Mouse (Mus musculus) lung, postnatal 14 days (tissue): Measurements from ENCODE around the gene Ano1.

Experiments used
- DNase-seq: peaks from one replicate; pipeline ENCODE4 v3.0.0; 2021

The Ano1 gene

DNA sequence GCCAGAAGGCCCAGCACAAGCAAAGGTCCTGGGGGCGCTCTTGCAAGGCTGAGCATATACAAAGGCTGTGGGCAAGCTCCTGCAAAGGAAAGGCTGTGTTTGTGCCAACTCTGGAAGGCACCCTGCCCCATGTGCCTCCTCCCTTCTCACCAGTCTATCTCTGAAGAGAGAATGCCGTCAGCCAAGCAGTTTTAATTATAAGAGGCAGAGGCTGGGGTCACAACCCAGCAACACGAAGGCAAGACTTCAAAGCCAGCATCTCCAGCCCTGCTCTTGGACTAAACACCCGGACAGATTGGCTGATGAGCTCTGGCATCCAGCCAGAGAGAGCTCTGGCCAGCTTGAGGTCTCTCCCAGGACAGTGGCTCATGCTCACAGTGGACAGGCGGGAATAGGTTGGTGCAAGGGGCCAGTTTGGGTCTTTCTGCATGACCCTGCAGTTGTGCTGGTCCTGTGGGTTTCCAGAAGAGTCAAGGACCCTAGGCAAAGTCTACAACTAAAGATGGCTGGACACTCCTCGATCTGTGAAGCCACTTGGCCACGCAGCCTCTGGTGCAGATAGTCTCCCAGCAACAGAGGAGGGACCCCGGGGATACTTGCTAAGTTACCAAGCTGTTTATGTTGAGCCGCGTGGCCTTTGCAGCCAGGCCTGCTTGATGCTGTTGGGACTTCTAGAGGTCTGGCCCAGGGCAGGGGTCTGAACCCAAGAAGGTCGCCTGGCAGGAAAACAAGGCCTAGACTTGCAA is 12.9 kb upstream of the Ano1 start:
- peak; percentile 45 for DNase-seq

DNA sequence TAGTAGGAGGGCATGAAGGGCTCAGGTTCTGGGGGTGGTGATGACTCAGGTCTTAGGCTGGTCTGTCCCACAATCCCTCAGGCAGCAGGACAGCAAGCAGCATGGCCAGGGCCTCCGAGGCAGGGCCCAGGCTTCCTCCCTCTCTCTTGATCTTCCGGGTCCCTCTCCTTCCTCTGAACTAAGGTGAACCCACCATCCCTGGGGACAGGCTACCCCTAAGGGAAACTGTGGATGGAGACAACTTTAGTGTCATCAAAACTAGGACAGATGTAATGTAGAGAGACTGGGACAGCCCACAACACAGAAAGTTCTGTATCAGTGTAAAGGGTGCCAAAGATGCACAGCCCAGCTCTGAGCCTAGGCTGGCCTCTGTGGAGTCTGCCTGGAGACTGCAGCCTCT is 12.2 kb upstream of the Ano1 start:
- no peak for DNase-seq

DNA sequence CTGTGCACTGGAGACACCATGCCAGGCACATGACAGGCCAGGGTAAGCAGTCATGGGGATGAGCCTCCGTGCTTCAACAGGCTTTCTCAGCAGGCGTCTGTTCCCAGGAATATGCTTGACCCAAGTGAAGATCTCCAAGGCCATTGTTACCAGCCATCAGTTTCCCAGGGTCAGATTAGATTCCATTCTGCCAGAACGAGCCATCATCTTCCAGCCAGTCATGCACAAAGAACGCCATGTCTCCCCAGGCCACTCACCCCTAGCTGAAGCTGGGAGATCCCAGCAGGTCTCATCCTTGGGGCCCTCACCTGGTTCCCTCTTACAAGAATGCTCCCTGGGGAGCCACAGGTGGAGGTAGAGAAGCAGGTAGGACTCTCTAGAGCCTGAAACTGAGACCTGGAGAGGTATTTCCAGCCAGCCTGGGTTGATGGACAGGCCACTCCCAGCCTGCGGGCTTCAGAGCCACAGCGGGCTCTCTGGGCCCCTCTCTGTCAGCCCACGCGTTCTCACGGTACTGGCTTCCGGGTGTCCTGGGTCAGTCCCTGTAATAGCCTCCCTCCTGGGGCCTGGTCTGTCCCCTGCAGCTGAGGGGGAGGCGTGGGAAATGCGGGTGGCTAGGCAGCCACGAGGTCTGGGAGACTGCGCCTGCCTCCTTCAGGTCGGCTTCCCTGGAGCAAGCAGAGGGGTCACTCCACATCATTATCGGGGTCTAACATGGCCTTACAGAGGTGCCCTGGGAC is 10.9 kb upstream of the Ano1 start:
- DNase-seq, result no peak

DNA sequence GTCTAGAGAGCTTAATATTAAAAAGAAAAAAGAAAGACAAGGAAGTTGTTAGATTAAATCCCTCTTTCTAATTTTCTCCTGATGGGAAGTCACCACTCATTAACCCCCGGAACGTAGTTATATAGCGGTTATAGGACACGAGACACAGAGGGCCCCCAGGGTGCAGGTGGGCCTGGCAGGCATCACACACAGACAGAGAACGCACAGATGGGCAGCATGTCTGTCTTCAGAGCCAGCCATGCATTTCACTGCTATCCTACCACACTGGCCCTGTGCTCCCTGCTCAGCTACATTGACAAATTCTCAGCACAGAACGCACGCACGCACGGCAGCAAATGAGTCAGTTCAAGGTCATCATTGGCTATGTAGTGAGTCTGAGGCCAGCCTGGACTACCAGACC is 8.5 kb upstream of the Ano1 start:
- no peak for DNase-seq

DNA sequence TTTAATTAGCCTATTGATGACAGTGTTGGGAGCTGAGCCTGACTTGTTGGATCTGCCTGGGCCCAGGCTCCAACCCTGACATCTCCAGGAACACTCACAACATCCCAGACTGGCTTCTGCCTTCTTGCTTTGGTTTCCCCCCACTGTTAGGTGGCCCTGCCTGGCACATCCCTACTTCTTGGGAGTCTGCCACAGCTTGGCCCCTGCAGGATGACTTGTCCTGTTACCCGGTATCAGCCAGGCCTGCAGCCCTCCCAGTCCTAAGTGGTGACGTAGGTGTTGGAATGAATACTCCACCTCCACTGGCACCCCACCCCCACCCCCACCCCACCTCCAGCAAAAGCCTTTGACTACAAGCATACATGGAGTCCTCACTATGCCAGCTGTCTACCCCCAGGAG is 7.7 kb upstream of the Ano1 start:
- DNase-seq, result no peak

DNA sequence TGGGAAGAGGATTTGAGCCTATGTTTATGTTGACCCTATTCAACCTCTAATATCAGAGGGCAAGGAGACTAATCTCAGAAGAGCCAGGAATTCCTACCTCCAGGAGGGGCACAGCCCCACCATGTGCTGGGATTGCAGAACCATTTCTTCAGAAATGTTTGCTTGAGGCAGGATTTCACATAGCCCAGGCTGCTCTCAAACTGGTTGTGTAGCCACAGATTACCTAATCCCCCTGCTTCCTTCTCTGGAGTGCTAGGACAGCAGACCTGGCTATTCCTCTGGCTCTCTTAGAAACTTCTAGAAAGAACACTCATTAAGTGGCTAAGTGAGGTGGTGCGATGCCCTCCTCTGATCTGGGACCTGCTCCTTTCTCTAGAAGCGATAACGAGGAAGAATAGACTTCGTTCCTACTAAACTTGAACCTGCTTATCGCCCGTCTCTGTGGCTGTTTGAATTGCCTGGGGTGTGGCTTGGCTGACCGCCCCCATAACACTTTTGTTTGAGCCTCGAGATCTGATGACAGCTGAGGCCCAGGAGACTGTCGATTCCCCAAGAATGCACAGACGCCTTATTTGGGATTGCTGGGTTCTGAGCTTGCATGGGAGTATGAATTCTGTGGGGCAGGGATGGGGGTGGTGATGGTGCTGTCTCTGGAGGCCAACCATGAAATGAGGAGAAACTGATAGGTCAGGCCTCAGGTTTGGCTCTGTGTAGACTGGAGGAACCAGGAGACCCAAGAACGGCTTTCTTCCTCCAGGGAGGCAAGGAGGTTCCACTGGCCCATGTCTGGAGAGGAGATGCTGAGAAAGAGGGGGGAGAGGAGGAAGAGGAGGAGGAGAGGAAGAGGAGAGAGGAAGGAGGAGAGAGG is 4.0 kb upstream of the Ano1 start:
- no peak for DNase-seq

DNA sequence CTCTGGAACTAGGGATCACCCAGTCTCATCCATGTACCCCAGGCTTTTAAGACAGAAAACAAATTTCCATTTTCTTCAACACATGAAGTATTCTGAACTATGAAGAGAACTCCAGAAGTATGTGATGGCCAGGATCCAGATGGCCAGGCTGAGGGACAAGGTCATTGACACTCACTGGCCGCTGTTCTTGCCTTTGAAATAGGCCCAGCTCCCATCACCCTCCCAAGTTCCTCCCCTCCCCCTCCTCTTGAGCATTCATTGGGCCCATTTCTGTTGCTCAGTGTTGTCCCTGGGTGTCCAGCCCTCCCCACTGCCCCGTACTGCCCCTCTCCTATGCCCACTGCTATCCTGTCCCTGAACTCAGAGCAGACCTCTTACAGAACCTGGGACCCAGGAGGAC is 2.9 kb upstream of the Ano1 start:
- DNase-seq, result peak; percentile 54

DNA sequence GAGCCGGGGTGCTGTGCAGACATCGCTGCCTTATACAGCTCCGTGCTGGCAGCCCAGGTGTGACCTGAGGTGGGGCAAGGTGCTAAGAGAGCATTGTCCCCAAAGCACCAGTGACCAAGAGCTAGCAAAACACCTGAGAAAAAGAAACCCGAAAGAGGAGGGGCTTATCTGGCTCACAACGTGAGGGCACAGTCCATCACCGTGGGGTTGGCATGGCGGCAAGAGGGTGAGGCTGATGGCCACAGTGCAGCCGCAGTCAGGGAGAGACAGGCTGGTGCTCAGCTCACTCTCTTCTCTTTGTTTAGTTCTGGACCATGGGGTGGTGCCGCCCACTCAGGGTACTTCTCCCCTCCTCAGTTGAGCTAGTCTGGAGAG is 1.9 kb upstream of the Ano1 start:
- no peak for DNase-seq

DNA sequence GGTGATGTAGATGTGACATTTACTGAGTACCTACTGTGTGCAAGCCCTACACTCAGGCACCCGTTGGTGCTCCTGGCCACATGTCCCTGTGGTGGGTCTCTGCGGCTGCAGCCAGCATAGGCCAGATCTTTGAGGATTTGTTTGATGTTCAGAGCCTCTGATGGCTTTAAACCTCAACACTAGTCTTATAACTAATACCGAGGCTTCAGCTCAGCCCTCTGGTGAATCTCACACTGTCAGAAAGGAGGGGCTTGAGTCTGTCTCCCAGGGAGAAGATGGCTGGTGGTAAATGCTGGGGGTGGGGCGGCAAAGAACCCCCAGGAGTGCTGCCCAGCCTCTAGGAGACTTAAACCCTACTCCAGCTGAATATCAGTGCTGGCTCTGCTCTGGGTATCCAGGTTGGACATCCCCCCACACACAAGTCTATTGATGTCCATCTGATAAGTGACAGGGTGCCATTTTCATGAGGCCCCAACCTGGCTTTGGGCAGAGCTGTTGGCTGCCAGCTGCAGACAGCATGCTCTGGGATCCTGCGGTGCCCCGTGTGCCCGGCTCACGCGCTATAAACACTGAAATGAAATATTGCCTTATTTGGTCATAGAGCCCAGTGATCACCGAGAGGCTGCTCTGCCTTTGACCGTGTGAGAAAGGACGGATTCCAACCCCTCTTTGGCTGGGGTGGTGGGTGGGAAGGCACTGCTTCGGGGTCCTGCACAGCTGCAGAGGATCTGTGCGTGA is 1.3 kb upstream of the Ano1 start:
- no peak for DNase-seq

DNA sequence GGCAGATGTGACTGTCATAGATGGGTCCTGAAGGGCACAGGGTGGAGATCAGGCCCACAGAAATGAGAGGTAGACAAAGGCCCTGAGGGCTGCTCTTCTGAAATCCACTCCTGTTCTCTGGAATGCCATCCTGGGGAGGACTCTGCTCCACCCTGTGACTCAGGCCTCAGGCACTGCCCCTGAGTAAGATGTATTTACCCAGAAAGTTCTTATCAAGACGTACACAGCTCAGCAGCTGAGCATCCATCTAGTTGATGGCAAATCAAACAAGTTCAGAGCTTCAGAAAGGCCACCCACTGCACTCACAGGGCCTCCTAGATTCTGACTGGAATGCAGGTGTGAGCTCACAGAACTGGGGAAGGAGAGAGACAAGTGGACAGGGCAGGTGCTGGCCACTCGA is 4.0 kb downstream of the Ano1 start:
- no peak for DNase-seq

DNA sequence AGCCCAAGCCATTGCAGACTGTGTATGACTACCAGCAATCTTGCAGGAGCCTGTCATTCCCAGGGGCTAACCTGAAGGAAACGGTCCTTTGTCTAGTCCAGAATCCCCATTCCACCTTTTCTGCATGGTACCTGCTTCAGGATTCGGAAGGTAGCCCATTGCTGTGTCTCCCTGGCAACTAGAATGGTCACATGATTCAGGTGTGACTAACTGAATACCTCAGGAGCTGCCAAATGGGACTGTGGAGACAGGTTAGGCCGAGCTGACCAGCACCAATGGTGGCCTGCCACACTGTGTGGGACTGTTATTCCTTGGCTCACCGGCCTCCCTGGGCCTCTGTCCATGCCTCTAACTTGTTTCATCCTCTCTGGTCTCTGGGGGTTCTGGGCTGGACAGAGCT is 5.3 kb downstream of the Ano1 start:
- no peak for DNase-seq

DNA sequence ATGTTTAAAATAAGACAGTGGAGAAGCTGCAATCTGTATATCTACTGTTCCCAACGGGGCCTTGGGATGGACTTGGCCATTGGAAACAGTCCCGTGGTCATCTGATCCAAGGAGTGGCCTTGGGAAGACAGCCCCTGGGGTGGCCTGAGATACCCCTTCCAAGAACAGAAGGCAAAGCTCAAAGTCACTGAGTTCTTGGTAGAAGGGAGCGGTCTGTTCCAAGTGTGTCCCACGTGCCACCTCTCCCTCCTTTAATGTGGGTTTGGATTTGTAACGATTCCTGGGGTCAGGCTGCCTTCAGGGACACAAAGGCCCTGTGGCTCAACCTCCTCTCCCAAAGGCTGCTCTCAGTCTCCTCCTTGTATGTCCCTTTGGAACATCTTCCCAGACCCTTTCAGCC is 7.9 kb downstream of the Ano1 start:
- no peak for DNase-seq

DNA sequence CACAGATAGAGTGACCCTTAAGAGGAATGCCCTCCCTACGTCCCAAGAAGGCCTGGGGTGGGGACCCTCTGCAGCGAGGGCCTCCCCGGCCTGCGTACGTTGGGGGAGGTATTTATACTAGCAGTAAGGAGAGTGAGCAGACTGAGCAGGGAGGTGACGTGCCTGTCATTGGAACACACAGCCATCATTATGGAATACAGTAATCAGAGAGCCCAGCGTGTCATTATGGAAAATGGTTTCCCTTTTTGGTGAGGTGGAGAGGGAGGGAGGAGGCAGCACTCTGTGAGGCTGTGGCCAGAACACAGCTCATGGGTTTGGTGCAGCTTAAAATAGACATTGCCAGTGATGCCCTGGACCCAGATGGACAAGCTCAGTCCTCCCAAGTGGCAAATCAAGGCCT is 11.1 kb downstream of the Ano1 start:
- no peak for DNase-seq

DNA sequence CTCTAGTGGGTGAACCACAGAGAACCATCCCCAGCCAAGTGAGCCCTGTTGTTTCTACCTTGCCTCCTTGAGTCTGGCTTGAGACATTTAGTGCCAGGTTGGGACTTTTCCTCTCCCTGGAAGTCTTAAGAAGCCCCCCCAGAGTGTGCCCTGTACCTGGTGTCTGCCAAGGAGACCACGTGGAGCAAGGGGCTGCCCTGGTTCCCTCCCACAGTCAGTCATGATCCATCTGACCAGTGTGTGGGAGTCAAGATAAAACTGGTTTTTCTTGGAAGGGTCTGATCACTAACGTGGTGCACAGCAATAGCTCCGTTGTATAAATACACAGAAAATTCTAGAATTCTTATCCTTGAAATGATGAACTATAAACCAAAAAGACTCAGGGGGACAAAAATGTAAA is 12.0 kb downstream of the Ano1 start:
- DNase-seq, result no peak

DNA sequence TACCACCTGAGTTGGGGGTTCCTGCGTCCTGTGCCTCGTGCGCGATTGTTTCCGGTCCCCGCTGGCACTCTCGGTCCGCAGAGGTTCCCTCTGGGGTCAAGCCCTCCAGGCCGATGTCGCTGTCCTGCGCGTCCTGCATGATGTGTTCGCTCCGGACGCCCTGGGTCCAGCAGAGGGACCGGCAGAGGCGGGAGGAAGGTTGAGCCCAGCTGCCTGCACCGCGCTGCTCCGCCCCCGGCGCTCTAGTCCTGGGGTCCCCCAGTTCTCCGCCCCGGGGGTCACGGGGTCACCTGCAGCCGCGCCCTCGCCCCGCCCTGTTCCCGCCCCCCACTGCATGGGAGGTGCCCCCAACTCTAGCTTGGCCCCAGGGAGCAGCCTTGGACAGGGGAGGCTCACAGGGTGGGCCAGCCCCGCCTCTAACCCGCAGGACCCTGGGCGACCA is 13.4 kb downstream of the Ano1 start:
- DNase-seq, result no peak

DNA sequence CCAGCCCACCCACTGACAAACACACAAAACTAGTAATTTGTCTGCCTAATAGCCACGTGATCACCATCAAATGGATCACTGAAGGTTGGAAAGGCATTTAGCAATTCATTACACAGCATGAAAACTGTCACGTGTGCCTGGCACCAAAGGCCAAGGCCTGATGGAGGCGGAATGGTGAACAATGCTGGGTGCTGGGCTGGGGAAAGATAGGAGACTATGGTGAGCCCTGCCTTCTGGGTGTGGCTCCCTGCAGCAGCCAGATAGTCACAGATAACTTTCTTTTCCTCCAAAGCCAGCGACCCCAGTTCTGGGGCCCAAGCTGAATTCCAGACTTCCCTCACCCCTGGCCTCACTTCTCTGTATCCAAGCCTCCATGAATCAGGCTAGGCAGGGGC is 19.9 kb downstream of the Ano1 start:
- DNase-seq, result no peak

DNA sequence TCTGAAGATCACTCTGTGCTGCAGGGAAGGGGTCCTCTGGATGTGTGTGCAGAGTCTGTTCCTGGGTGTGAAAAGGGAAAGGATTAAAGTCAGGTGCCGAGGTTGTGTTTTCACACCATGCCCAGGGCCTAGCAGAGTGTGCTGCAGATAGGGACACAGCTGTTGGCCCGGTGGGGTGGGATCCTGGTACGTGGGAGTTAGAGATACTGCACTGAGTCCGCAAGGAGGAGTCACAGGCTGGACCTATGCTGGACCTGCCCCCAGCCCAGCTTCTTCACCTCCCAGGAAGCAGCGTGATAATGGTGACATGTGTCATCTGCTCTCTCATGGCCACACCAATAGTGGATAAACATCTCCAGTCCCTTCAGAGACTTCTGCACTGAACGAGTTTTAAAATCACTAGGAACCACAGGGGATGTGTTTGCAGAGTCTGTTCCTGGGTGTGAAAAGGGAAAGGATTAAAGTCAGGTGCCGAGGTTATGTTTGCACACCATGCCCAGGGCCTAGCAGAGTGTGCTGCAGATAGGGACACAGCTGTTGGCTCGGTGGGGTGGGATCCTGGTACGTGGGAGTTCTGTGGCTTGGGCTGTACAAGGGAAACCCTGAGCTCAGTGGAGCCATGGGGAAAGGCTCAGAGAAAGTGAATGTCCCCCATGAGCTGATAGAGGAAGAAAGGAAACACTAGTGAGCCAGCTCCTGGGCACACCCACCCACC is 20.4 kb downstream of the Ano1 start:
- no peak for DNase-seq

DNA sequence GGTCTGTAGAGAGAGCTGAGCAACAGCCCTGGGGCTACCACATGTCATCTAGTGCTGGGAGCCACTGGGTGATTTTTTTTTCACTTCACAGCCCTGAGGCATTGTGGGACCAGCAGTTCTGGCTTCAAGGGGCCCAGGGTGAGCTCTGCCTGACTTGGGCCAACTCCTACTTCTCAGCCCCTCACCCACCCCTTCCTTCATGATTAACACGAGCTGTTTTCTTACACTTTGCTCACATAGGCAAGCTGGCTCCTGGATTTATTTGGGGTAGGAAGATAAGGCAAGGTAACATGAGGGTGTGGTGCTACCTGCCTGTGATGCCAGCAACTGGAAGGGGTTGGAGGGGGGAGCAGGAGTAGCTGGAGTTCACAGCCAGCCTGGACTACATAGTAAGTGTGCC is 27.5 kb downstream of the Ano1 start:
- DNase-seq, result no peak

DNA sequence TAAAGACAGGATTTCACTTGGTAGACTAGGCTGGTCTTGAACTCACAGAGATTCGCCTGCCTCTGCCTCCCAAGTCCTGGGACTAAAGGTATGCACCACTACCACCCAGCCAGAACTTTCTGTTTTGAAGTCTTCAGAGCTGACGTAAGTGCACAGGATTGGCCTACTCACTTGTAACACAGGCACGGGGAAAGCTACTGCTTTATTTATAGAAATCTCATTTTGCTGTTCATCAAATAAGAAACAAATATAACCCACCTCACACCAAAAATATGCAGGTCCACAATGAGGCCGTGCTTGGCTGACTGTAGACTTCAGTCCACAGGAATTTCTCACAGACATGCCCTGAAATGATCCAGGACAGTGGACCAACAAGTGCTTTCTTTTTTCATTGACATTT is 31.8 kb downstream of the Ano1 start:
- DNase-seq, result no peak

DNA sequence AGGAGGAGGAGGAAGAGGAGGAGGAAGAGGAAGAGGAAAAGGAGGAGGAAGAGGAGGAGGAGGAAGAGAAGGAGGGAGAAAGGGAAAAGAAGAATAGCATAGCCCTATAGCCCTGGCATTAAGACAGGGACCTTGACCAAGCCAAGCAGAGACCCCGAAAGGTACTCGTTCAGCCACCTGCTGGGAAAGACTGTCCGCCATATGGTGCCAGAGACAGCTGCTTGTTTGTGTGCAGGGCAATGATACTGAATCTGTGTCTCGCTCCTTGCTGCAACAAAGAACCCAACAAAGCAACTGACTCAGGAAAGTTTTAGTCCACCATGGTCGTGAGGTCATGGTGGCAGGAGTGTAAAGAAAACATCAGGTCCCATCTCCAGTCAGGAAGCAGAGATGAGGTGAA is 34.0 kb downstream of the Ano1 start:
- DNase-seq, result no peak

DNA sequence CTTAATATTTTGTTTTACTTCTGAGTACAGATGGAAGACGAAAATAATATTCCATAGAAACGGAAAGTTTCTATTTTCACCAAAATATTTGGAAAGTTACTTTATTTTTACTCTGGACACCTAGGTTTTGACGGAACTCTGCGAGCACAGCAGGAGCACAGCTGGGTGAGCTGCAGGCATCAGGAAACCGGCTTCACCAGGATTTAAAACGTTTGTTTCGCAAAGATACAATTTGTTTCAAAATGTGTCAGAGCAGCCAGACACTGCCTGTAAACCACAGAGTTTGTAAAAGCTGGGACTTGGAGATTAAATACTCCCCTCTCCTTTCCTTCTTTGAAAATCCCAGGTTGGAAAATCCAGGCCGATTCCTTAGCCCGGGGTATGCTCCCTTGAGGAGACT is 53.9 kb downstream of the Ano1 start:
- DNase-seq, result no peak
